Mouse (Mus musculus) thymus, adult 18-20 months (tissue): ENCODE measurements around the gene Gm47283.
"Not testable (repeated sequence)": the region's sequence is repeated elsewhere in the genome, so short reads cannot be mapped to it uniquely, and the experiment has no call there.

Source experiments
- DNase-seq, 2 experiments: peaks; one replicate each; pipeline ENCODE4 v3.0.0; 2022; ENCODE audit warnings: mixed read lengths in 2 of 2

Gm47283 gene

DNA sequence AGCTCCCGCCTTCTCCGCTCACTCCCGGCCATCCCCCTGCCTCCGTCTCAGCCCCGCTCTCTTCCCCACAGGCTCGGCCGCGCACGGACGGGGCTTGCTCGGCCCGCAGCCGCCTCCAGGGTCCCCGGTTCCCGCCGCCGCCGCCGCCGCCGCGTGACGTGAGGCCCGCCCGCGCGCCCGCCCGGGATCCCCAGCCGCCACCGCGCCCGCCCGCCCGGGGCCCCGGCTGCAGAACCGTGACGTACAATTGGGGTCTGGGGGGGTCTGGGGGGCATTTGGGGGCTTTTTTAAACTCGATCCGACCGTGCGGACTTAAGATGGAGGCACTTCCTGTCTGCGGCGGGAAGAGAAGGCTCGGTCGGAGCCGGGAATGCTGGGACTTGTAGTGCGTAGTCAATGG, at the start of gene Gm47283:
Gm47283 (plus strand) TSS at position 301 of the 400 bp plus-strand sequence.
- DNase-seq = not testable (repeated sequence)

DNA sequence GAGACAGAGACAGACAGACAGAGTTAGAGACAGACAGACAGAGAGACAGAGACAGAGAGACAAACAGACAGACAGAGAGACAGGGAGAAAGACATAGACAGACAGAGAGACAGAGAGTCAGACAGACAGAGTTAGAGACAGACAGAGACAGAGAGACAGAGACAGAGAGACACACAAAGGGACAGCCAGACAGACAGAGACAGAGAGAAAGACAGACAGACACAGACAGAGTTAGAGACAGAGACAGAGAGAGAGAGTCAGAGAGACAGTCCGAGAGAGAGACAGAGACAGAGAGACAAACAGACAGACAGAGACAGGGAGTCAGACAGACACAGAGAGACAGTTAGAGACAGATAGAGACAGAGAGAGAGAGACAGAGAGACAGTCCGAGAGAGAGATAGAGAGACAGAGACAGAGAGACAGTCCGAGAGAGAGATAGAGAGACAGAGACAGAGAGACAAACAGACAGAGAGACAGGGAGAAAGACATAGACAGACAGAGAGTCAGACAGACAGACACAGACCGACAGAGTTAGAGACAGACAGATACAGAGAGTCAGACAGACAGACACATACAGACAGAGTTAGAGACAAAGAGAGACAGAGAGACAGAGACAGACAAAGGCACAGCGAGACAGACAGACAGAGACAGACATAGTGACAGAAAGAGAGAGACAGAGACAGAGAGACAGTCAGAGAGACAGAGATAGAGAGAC, 49.2 kb upstream of the Gm47283 start:
- not testable (repeated sequence) for DNase-seq

DNA sequence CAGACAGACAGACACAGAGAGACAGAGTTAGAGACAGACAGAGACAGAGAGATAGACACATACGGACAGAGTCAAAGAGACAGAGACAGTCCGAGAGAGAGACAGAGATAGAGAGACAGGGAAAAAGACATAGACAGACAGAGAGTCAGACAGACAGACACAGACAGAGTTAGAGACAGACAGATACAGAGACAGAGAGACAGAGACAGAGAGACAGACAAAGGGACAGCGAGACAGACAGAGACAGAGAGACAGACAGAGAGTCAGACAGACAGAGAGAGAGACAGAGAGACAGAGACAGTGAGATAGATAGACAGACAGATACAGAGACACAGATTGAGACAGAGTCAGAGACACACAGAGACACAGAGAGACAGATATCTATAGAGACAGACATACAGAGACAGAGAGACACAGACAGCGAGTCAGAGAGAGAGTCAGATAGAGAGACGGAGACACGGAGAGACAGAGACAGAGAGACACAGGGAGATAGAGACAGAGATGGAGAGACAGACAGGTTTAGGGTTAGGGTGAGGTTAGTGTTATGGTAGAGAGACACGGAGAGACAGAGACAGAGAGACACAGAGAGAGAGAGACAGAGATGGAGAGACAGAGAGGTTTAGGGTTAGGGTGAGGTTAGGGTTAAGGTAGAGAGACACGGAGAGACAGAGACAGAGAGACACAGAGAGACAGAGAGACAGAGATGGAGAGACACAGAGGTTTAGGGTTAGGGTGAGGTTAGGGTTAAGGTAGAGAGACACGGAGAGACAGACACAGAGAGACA, 48.1 kb upstream of the Gm47283 start:
- DNase-seq = not testable (repeated sequence)

DNA sequence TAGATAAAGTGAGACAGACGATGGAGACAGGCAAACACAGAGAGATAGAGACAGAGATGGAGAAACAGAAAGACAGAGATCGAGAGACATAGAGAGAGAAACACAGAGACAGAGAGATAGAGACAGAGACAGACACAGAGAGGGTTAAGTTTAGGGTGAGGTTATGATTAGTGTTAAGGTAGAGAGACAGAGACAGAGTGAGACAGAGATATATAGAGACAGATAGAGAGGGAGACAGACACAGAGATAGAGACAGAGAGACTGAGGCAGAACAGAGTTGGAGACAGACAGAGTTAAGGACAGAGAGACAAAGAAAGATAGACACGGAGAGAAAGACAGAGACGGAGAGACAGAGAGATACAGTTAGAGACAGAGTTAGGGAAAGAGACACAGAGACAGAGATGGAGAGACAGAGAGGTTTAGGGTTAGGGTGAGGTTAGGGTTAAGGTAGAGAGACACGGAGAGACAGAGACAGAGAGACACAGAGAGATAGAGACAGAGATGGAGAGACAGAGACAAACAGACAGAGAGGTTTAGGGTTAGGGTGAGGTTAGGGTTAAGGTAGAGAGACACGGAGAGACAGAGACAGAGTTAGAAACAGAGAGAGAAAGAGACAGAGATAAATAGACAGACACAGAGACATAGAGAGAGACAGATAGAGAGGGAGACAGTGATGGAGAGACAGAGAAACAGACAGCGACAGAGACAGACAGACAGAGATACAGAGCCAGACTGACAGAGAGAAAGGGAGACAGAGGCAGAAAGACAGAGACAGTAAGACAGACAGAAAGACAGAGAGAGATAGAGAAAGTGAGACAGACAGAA, 46.7 kb upstream of the Gm47283 start:
- DNase-seq = peak in 1 of 2 experiments; percentile 6

DNA sequence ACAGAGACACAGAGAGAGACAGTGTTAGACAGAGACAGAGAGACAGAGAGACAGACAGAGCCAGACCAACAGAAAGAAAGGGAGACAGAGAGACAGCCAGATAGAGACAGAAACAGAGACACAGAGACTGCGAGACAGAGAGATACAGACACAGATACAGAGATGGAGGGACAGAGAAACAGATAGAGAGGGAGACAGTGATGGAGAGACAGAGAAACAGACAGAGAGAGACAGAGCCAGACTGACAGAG, 46.2 kb upstream of the Gm47283 start:
- DNase-seq = peak in 1 of 2 experiments; percentile 17

DNA sequence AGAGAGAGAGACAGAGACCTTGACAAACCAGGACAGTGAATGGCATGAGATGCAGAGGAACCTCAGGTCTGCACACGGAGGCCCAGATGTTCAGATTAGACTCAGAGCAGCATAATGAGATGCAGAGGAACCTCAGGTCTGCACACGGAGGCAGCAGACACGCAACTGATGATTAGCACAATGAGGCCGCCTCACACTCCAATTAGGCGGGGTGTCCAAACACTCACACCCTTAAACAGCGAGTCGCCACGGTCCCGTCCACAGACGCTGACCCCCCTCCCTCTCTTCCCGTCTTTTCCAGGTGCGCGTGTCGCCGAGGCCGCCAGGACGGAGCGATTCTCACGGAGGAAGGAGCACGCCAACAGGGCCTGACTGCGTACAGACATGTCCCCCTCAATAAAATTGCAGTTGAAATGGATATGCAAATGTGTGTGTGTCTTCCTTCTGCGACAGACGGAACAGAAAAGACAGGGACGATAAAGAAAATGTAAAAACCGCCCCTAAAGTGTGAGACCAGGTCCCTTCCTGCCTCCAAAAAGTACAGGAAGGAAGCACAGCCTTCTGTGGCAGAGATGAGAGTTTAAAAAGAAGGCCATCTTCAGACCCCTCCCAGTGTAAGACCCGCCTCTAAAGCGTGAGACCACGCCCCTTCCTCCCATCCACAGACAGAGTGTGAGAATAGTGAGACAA, 45.6 kb upstream of the Gm47283 start:
- peak in 1 of 2 experiments; percentile 78 for DNase-seq

DNA sequence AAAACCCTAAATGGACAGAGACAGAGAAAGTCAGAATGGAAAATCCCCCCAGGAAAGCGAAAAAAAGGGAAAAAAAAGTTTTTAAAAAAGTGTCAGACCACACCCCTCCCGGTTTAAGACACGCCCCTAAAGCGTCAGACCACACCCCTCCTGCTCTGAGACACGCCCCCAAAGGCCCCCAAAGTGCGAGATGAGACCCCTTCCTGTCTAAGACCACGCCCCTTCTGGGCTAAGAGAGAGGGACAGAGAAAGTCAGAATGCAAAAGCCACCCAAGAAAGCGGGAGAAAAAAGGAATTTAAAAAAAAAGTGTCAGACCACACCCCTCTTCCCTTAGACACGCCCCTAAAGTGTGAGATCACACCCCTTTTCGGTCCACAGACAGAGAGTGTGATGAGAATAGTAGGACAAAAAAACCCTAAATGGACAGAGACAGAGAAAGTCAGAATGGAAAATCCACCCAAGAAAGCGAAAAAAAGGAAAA, 45.0 kb upstream of the Gm47283 start:
- peak; percentile 19 to 83 for DNase-seq

DNA sequence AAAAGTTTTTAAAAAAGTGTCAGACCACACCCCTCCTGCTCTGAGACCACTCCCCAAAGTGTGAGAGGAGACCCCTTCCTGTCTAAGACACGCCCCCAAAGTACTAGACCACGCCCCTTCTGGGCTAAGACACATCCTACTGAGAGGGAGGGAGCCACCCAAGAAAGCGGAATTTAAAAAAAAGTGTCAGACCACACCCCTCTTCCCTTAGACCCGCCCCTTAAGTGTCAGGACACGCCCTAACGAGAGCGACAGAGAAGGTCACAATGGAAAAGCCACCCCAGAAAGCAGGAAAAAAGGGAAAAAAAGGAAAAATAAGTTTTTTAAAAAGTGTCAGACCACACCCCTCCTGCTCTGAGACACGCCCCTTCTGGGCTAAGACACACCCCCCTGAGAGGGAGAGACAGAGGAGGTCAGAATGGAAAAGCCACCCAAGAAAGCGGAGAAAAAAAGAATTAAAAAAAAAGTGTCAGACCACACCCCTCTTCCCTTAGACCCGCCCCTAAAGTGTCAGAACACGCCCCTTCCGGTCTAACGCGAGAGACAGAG, 44.5 kb upstream of the Gm47283 start:
- DNase-seq = peak in 1 of 2 experiments; percentile 88

DNA sequence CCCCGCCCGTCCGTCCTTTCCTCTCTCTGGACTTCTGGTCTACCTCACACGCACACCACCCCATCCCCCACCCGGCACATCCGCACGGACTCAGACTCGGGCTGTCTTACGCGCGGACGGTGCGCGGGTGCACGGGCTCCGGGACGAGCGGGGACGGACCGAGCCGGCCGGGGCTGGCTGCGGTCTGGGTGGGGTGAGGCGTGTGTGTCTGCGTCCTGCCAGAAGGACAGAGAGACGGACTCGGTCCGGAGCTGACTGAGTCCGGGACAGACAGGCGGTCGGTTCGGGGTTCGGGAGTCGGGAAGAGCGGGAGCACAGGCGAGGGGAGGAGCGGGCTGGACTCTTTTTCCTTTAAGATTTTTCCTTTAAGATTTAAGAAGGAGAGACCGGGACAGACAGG, 43.5 kb upstream of the Gm47283 start:
- DNase-seq = peak in 1 of 2 experiments; percentile 42

DNA sequence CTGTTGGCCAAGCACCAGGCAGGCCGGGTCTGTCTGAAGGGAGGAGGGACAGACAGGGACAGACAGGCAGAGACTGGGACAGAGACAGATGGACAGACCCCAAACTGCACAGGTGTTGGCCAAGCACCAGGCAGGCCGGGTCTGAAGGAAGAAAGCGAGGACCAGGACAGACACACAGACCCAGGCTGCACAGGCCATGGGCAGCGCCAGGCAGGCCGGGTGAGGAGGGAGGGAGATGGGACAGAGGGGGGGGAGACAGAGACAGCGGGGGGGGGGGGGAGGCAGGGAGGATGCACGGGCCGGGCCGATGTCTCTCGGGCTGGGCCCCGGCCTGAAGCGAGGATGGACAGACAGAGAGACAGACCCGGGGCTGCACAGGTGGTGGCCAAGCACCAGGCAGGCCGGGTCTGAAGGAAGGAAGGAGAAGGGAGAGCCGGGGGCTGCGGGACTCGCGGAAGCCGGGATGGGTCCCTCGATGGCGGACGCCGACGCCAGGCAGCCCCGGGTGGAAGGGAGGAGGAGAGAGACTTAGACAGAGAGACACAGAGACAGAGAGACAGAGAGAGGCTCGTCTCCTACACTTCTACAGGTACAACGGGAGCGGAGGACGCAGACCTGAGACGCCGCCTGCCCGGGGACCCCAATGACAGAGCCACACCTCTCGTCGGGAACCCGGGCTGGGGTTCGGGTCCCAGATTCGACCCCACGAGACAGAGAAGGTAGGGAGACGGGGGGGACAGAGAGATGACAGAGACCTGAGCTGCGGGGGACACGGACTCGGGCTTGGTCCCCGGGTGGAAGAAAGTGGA, 42.9 kb upstream of the Gm47283 start:
- peak; percentile 18 to 52 for DNase-seq

DNA sequence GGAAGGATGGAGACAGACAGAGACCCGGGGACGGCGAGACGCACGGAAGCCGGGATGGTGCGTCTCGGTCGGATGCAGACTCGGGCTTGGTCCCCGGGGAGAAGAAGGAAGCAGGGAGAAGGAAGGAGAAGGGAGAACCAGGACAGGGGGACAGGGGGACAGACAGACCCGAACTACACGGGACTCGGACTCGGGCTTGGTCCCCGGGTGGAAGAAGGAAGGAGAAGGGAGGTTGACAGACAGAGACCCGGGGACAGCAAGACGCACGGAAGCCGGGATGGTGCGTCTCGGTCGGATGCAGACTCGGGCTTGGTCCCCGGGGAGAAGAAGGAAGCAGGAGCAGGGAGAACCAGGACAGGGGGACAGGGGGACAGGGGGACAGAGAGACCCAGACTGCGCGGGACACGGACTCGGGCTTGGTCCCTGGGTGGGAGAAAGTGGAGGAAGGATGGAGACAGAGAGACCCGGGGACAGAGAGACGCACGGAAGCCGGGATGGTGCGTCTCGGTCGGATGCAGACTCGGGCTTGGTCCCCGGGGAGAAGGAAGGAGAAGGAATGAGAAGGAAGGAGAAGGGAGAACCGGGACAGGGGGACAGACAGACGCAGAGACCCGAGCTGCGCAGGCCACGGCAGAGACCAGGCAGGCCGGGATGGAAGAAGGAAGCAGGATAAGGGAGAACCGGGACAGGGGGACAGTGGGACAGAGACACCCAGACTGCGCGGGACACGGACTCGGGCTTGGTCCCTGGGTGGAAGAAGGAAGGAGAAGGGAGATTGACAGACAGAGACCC, 42.1 kb upstream of the Gm47283 start:
- peak in 1 of 2 experiments; percentile 28 for DNase-seq

DNA sequence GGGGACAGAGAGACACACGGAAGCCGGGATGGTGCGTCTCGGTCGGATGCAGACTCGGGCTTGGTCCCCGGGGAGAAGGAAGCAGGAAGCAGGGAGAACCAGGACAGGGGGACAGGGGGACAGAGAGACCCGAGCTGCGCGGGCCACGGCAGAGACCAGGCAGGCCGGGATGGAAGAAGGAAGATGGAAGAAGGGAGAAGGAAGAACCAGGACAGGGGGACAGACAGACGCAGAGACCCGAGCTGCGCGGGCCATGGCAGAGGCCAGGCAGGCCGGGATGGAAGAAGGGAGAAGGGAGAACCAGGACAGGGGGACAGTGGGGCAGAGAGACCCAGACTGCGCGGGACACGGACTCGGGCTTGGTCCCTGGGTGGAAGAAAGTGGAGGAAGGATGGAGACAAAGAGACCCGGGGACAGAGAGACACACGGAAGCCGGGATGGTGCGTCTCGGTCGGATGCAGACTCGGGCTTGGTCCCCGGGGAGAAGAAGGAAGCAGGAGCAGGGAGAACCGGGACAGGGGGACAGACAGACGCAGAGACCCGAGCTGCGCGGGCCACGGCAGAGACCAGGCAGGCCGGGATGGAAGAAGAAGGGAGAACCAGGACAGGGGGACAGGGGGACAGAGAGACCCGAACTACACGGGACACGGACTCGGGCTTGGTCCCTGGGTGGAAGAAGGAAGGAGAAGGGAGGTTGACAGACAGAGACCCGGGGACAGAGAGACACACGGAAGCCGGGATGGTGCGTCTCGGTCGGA, 41.3 kb upstream of the Gm47283 start:
- DNase-seq = peak in 1 of 2 experiments; percentile 41

DNA sequence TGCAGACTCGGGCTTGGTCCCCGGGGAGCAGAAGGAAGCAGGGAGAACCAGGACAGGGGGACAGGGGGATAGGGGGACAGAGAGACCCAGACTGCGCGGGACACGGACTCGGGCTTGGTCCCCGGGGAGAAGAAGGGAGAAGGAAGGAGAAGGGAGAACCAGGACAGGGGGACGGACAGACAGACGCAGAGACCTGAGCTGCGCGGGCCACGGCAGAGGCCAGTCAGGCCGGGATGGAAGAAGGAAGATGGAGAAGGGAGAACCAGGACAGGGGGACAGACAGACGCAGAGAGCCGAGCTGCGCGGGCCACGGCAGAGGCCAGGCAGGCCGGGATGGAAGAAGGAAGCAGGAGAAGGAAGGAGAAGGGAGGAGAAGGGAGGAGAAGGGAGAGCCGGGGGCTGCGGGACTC, 40.7 kb upstream of the Gm47283 start:
- no peak for DNase-seq

DNA sequence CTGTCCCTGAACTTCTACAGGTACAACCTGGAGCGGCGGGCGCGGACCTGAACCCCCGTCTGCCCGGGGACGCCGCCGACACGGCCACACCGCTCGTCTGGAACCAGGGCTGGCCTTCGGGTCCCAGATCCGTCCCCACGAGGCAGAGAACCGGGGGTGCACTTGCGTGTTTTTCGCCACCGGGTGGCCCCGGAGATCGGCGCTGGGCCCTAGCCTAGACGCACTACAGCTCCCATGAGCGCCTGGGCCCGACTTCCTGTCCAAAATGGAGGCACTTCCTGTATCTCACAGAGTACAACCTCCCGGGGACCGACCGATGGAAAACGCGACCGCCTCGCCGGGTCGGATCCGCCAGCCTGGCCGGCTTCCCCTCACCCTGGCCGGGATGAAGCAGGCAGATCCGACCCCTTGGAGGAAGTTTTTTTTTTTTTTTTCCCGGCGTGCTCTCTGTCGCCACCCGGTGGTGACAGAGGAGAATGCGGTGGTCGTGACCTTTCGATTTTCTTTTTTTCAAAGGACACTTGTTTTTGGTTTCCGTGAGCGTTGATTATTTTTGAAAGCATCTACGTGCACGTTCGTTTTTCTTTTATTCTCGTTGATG, 40.1 kb upstream of the Gm47283 start:
- DNase-seq = peak; percentile 91 to 97

DNA sequence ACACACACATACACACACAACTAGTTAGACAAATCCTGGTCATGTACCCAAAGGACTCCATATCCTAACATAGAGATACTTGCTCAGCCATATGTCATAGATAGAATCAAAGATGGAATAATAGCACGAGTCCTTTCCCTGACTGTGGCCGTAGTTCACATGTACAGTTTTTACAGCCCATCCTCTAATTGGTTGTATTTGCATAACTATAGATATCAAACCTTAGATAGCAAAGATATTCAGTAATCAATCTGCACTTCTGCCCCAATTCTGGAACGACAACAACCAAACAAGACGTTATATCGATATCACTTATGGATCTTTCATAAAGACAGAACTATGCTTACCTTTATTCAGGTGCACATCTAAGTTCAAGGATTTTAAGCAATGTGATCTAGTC, 39.3 kb upstream of the Gm47283 start:
- DNase-seq = not testable (repeated sequence)

DNA sequence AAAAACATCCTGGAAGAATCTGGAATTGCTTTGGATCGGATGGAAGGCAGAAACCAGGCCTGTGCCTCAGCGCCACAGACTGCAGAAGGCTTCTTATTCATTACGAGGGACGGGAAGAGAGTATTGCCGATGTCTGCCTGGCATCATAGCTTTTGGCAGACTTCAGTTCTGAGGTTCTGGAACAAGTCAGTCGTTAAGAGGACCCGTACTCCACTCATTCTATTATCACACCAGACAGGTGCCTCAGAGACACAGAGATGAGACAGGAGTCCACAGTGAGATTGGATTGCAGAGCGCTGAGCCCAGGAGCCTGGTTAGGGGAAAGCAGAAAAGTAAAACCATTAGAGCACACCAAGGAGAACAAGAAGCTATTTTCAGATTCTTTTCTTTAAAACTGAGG, 29.8 kb upstream of the Gm47283 start, which contains the start of gene Gm21860:
Gm21860 (minus strand) TSS at position 101 of the 400 bp plus-strand sequence.
- DNase-seq = not testable (repeated sequence)

DNA sequence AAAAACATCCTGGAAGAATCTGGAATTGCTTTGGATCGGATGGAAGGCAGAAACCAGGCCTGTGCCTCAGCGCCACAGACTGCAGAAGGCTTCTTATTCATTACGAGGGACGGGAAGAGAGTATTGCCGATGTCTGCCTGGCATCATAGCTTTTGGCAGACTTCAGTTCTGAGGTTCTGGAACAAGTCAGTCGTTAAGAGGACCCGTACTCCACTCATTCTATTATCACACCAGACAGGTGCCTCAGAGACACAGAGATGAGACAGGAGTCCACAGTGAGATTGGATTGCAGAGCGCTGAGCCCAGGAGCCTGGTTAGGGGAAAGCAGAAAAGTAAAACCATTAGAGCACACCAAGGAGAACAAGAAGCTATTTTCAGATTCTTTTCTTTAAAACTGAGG, 54.5 kb downstream of the Gm47283 start, which contains the start of gene Gm21748:
Gm21748 (minus strand) TSS at position 101 of the 400 bp plus-strand sequence.
- DNase-seq = not testable (repeated sequence)
